Mouse (Mus musculus) neural tube, embryonic 15.5 days (tissue): ENCODE measurements around the gene Edil3. TPM values are rescaled to one million over a fixed set of nuclear protein-coding genes. Genes with fewer than 3 reads are reported as not detected.

Experiments
- ATAC-seq: fragments of 200-750 bp; cut with Nextera tagmentation; 2 replicates; pipeline ENCODE4 v1.8.0; 2017; ENCODE audit warnings: mild to moderate bottlenecking, moderate TSS enrichment, moderate library complexity; ENCODE audit not compliant: low FRiP score
- H3K27ac ChIP-seq: fragments of 300-500 bp; sonication (generic); replicated peaks from 2 replicates; pipeline ENCODE4 v1.5.1; 2015; ENCODE audit warnings: mild to moderate bottlenecking, inconsistent platforms
- H3K27me3 ChIP-seq: fragments of 300-500 bp; sonication (generic); replicated peaks from 2 replicates; pipeline ENCODE4 v1.6.1; 2015; ENCODE audit warnings: inconsistent platforms
- H3K36me3 ChIP-seq: fragments of 300-500 bp; sonication (generic); 2 replicates; pipeline ENCODE4 v1.6.1; 2015; ENCODE audit warnings: inconsistent platforms
- H3K4me1 ChIP-seq: fragments of 300-500 bp; sonication (generic); 2 replicates; pipeline ENCODE4 v1.6.1; 2015; ENCODE audit warnings: inconsistent platforms
- H3K4me2 ChIP-seq: fragments of 300-500 bp; sonication (generic); 2 replicates; pipeline ENCODE4 v1.6.1; 2015; ENCODE audit warnings: inconsistent platforms, mild to moderate bottlenecking, moderate library complexity
- H3K4me3 ChIP-seq: fragments of 300-500 bp; sonication (generic); replicated peaks from 2 replicates; pipeline ENCODE4 v1.5.1; 2015; ENCODE audit warnings: mild to moderate bottlenecking, inconsistent platforms
- H3K9ac ChIP-seq: fragments of 300-500 bp; sonication (generic); replicated peaks from 2 replicates; pipeline ENCODE4 v1.6.1; 2015; ENCODE audit warnings: mild to moderate bottlenecking, inconsistent platforms
- H3K9me3 ChIP-seq: fragments of 300-500 bp; sonication (generic); replicated peaks from 2 replicates; pipeline ENCODE4 v1.6.1; 2016; ENCODE audit warnings: inconsistent platforms
- WGBS: fragments of 180-500 bp; shearing (Covaris S2); methylation state at CpG from one replicate; pipeline ENCODE4 v1.1.7; 2015; ENCODE audit warnings: mixed read lengths; 5-methylcytosine and 5-hydroxymethylcytosine counted together
- polyA plus RNA-seq: library from polyadenylated mRNA; unstranded; fragments of >200 nt; fragmentation: Nextera tagmentation; extraction: Ambion mirVana; gene quantifications from 2 replicates; pipeline ENCODE4 v1.2.1, GENCODE M21; 2015

Gene Edil3
- polyA plus RNA-seq, 1 experiment from 2014 or later: 66.3 TPM

- Histone ChIP-seq H3K9ac (no peak overlapping the region), H3K27ac (no peak overlapping the region), H3K4me1 (no peaks in the 10 kb centered on the region), H3K4me2 (no peak overlapping the region), H3K27me3 (no peaks in the 10 kb centered on the region), H3K4me3 (no peak overlapping the region), H3K36me3 (no peaks in the 10 kb centered on the region), H3K9me3 (no peaks in the 10 kb centered on the region)
- WGBS: 86% methylated on average over 4 of the region's 4 CpGs
- no peak for ATAC-seq
Observed at GRCm38 (mm10) chr13:89288201-89288600, 466.9 kb downstream of the Edil3 start.

- Histone ChIP-seq H3K4me2 (no peak overlapping the region), H3K27me3 (no peaks in the 10 kb centered on the region), H3K9me3 (no peaks in the 10 kb centered on the region), H3K9ac (no peak overlapping the region), H3K4me3 (no peak overlapping the region), H3K4me1 (no peaks in the 10 kb centered on the region), H3K27ac (no peak overlapping the region), H3K36me3 (no peaks in the 10 kb centered on the region)
- ATAC-seq: no peak
- 69% methylated on average over 1 of the region's 1 CpGs for WGBS
Observed at GRCm38 (mm10) chr13:89321155-89321554, 499.9 kb downstream of the Edil3 start.

GRCm38 (mm10) chr13:89324282-89324681 is 503.0 kb downstream of the Edil3 start:
- 89% methylated on average over 2 of the region's 2 CpGs for WGBS
- no peak for ATAC-seq
- Histone ChIP-seq H3K27ac (no peak overlapping the region), H3K36me3 (no peaks in the 10 kb centered on the region), H3K9ac (no peak overlapping the region), H3K4me3 (no peak overlapping the region), H3K4me1 (no peaks in the 10 kb centered on the region), H3K9me3 (no peaks in the 10 kb centered on the region), H3K27me3 (no peaks in the 10 kb centered on the region), H3K4me2 (no peak overlapping the region)

- Histone ChIP-seq H3K9me3 (no peaks in the 10 kb centered on the region), H3K4me2 (no peak overlapping the region), H3K27ac (no peak overlapping the region), H3K4me3 (no peak overlapping the region), H3K27me3 (no peaks in the 10 kb centered on the region), H3K9ac (no peak overlapping the region), H3K36me3 (no peaks in the 10 kb centered on the region), H3K4me1 (peaks cover 4% of the 10 kb centered on the region; the same call in 1 of the 2 replicates)
- WGBS: 64% methylated on average over 1 of the region's 1 CpGs
- no peak for ATAC-seq
Observed at GRCm38 (mm10) chr13:89334494-89334893, 513.2 kb downstream of the Edil3 start.

- Histone ChIP-seq H3K4me2 (no peak overlapping the region), H3K36me3 (no peaks in the 10 kb centered on the region)
- WGBS: 71% methylated on average over 7 of the region's 7 CpGs
Observed at GRCm38 (mm10) chr13:89335908-89336579, 514.8 kb downstream of the Edil3 start.

GRCm38 (mm10) chr13:89339055-89339454 is 517.8 kb downstream of the Edil3 start:
- peak; percentile 41; the same call in 1 of the 2 replicates for ATAC-seq
- Histone ChIP-seq H3K4me1 (peaks cover 4% of the 10 kb centered on the region; the same call in 1 of the 2 replicates), H3K36me3 (no peaks in the 10 kb centered on the region), H3K4me2 (no peak overlapping the region), H3K9ac (no peak overlapping the region), H3K9me3 (no peaks in the 10 kb centered on the region), H3K27me3 (no peaks in the 10 kb centered on the region), H3K4me3 (no peak overlapping the region), H3K27ac (peak overlapping the region; percentile 23; the same call in 1 of the 2 replicates)
- 56% methylated on average over 4 of the region's 4 CpGs for WGBS

More at GRCm38 (mm10) chr13:89335908-89336579, 514.8 kb downstream of the Edil3 start:
- Histone ChIP-seq H3K9ac (no peak overlapping the region), H3K27ac (no peak overlapping the region), H3K4me3 (no peak overlapping the region), H3K9me3 (no peaks in the 10 kb centered on the region), H3K27me3 (no peaks in the 10 kb centered on the region), H3K4me1 (peaks cover 4% of the 10 kb centered on the region; the same call in 1 of the 2 replicates)
- no peak for ATAC-seq

DNA sequence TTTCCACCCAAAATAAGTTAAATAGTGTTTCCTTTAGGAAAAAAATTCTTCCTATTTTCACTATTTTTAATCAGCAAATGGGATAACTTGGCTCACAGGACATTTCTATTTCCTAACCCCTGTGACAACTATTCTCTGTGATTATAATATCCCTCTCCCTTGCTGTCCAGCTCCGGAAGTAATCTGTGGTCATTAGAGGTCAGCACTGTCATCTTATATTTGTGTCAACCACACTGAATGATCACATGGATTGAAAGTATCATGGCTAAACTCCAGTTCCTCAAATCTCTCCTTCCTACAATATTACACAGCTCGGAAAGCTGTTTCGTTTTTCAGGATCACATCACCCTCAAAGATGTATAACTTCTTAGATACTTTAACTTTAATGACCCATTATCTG is 518.5 kb downstream of the Edil3 start:
- no peak overlapping the region for H3K27ac ChIP-seq
- no peak for ATAC-seq
- H3K4me2 ChIP-seq: no peak overlapping the region
- no peaks in the 10 kb centered on the region for H3K36me3 ChIP-seq
- peaks cover 4% of the 10 kb centered on the region; the same call in 1 of the 2 replicates for H3K4me1 ChIP-seq
- H3K4me3 ChIP-seq: no peak overlapping the region
- 90% methylated on average over 3 of the region's 3 CpGs for WGBS
- H3K9ac ChIP-seq: no peak overlapping the region
- H3K9me3 ChIP-seq: no peaks in the 10 kb centered on the region
- no peaks in the 10 kb centered on the region for H3K27me3 ChIP-seq

GRCm38 (mm10) chr13:89355234-89355633 is 534.0 kb downstream of the Edil3 start:
- peaks cover 3% of the 10 kb centered on the region; the same call in 1 of the 2 replicates for H3K4me1 ChIP-seq
- no peak overlapping the region for H3K27ac ChIP-seq
- H3K4me3 ChIP-seq: no peak overlapping the region
- no peak overlapping the region for H3K4me2 ChIP-seq
- WGBS: 30% methylated on average over 3 of the region's 3 CpGs
- no peak overlapping the region for H3K9ac ChIP-seq
- no peaks in the 10 kb centered on the region for H3K36me3 ChIP-seq
- no peaks in the 10 kb centered on the region for H3K27me3 ChIP-seq
- ATAC-seq: no peak
- no peaks in the 10 kb centered on the region for H3K9me3 ChIP-seq

GRCm38 (mm10) chr13:89358407-89358806 is 537.1 kb downstream of the Edil3 start:
- Histone ChIP-seq H3K36me3 (no peaks in the 10 kb centered on the region), H3K4me2 (no peak overlapping the region), H3K27me3 (no peaks in the 10 kb centered on the region), H3K27ac (no peak overlapping the region), H3K4me3 (no peak overlapping the region), H3K9ac (no peak overlapping the region), H3K9me3 (no peaks in the 10 kb centered on the region), H3K4me1 (peaks cover 3% of the 10 kb centered on the region; the same call in 1 of the 2 replicates)
- no peak for ATAC-seq

- no peak overlapping the region for H3K27ac ChIP-seq
- no peaks in the 10 kb centered on the region for H3K9me3 ChIP-seq
- H3K36me3 ChIP-seq: no peaks in the 10 kb centered on the region
- H3K4me3 ChIP-seq: no peak overlapping the region
- ATAC-seq: no peak
- no peaks in the 10 kb centered on the region for H3K27me3 ChIP-seq
- 61% methylated on average over 4 of the region's 4 CpGs for WGBS
- no peaks in the 10 kb centered on the region for H3K4me1 ChIP-seq
- H3K4me2 ChIP-seq: no peak overlapping the region
- H3K9ac ChIP-seq: no peak overlapping the region
Observed at GRCm38 (mm10) chr13:89362274-89362673, 541.0 kb downstream of the Edil3 start.

DNA sequence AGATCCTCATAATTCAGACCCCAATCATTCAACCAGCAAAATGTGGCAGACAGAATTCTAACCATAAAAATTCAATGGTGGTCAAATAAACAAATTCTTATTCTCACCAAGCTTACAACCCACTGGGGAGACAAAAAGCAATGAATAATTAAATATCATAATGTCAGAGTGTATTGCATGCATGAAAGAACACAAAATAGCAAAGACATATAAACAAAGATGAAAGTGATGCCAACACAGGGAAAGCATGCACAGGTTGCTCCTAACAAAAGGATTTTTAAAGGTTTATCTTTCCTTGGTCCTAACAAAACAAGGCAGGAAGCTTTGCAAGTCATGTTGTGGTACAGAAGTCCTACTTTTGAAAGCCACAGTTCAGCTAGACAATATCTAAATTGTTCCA is 550.0 kb downstream of the Edil3 start:
- H3K4me2 ChIP-seq: no peak overlapping the region

GRCm38 (mm10) chr13:89371656-89372240 is 550.5 kb downstream of the Edil3 start:
- Histone ChIP-seq H3K4me3 (no peak overlapping the region), H3K4me2 (no peak overlapping the region), H3K27me3 (no peaks in the 10 kb centered on the region), H3K27ac (no peak overlapping the region), H3K9ac (no peak overlapping the region), H3K36me3 (no peaks in the 10 kb centered on the region), H3K9me3 (no peaks in the 10 kb centered on the region), H3K4me1 (no peaks in the 10 kb centered on the region)
- ATAC-seq: peak; percentile 53; the same call in 1 of the 2 replicates
- WGBS: 26% methylated on average over 5 of the region's 5 CpGs

More for the DNA sequence above, 550.0 kb downstream of the Edil3 start:
- no peak overlapping the region for H3K9ac ChIP-seq
- no peak overlapping the region for H3K4me3 ChIP-seq
- ATAC-seq: no peak
- no peaks in the 10 kb centered on the region for H3K27me3 ChIP-seq
- no peaks in the 10 kb centered on the region for H3K9me3 ChIP-seq
- no peak overlapping the region for H3K27ac ChIP-seq
- no peaks in the 10 kb centered on the region for H3K36me3 ChIP-seq
- no peaks in the 10 kb centered on the region for H3K4me1 ChIP-seq
